Mouse (Mus musculus) adrenal gland, adult (tissue): ENCODE data around the gene Rnf26.

Experiments
- DNase-seq, 2 experiments: peaks; one replicate each; pipeline ENCODE4 v3.0.0; 2022 to 2023; ENCODE audit warnings: low spot score in 1 of 2; ENCODE audit not compliant: inconsistent age in 2 of 2

Gene Rnf26

GRCm38 (mm10) chr9:44075996-44076763, 37.1 kb downstream of the Rnf26 start:
- peak in 1 of 2 experiments; percentile 43 for DNase-seq

DNA sequence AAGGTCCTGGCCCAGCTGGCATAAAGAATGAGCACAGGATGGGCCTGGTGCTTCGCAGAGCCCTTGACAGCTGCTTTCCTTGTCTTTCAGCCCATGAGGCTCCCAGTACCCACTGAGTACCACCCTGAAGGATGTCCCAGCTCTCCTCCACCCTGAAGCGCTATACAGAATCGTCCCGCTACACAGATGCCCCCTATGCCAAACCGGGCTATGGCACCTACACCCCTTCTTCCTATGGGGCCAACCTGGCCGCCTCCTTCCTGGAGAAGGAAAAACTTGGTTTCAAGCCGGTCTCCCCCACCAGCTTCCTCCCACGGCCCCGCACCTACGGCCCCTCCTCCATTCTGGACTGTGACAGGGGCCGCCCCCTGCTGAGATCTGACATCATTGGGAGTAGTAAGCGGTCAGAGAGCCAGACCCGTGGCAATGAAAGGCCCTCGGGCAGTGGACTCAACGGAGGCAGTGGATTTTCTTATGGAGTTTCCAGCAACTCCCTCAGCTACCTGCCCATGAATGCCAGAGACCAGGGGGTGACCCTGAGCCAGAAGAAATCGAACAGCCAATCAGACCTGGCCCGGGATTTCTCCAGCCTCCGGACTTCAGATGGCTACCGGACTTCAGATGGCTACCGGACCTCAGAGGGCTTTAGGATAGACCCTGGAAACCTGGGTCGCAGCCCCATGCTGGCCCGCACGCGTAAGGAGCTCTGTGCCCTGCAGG, 37.9 kb downstream of the Rnf26 start:
- peak in 1 of 2 experiments; percentile 41 for DNase-seq

GRCm38 (mm10) chr9:44074395-44075275, 38.7 kb downstream of the Rnf26 start:
- DNase-seq: peak; percentile 60 to 80

DNA sequence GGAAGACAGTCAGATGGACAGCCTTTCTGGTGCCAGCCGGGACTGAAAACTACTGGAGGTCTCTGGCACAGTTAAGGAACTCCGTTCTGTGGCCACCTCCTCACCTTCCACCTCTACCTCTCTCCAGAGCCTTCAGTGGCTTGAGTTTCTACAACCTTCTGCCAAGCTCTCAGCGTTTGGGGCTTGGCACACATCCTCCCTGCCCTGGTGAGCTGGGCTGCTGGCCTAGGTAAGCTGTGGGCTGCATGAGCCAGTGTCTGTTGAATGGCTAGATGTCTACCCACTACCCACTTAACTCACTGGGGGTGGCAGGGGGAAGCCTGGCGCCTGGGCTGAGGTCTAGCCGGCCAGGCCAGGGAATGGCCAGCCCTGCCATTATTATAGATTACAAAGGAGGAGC, 40.2 kb downstream of the Rnf26 start:
- DNase-seq: peak in 1 of 2 experiments; percentile 47

DNA sequence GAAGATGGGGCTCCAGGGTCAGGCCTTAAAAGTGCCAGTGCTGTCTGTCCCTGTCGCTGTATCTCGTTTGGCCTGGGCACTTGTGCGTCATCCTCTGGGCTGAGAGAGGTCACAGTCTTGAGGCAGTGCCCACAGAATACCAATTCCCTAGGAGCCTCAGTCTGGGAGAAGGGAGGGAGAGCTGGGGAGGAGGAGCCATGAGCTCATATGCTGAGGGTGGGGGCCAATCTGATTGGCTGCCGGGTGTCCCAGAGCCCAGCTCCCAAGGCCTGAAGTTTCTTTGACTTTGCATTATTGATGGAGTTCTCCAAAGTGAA, 40.8 kb downstream of the Rnf26 start:
- peak; percentile 92 to 94 for DNase-seq

DNA sequence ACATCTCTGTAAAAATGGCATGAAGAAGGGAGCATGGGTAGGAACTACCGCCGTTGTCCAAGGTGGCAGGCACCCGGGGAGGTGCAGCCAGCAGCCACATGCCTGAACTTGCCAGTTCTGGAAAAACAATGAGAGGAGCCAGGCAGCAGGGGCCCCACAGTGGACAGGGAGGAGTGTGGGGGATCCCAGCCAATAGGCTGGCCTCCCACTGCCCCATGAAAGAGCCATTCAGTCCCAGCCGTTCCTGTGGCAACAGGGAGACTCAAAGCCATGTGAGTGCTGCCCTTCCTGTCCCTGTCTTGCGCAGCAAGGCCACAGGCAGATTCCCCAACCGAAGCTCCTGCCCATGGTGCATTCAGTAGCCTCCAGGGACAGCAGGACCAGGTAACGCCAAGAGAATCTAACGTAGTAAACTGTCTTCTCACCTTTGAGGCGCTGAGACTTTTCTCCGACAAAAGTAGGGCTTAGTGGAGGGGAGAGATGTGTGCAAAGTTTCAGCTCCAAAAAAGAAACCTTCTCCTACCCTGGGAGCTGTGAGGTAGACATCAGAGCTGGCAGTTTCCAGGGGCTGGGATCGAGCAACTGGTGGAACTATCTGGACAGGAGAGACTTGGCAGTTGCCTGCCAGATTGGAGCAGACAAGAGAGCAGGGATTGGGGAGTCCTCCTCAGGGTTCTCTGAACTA, 41.3 kb downstream of the Rnf26 start:
- peak; percentile 71 to 87 for DNase-seq

GRCm38 (mm10) chr9:44070844-44071231, 42.5 kb downstream of the Rnf26 start:
- DNase-seq: peak in 1 of 2 experiments; percentile 54

DNA sequence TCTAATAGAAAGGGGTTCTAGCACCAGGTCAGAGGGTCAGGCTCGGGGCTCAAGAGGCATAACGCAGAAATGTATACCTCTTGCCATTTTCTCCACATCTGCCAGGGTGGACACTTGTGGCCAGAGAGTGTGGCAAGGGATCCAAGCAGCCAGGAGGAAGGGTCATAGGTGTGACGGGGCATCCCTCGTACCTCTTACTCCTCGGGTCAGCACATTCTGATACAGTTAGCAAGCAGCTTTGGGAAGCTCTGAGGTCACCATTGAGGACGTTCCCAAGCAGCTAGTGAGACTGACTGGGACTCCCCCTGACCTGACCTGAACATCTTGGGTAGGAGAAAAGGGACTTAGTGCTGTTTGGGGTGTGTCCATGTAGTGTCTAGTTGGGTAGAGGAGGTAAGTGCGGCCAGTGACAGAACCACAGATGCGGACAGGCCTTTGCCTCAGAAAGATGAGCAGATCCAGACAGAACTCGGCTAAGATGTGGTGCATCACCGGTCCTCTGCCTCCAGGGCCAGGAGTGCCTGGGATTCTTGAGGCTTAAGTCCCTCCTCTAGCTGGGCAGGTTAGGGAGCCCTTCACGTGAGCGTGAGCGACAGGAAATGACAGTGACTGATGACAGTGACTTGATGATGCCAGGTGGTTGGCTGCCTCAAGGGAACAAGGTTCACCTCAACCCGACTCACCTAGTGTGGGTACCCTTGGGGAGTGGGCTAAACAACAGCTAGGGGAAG, 43.0 kb downstream of the Rnf26 start:
- peak in 1 of 2 experiments; percentile 45 for DNase-seq

DNA sequence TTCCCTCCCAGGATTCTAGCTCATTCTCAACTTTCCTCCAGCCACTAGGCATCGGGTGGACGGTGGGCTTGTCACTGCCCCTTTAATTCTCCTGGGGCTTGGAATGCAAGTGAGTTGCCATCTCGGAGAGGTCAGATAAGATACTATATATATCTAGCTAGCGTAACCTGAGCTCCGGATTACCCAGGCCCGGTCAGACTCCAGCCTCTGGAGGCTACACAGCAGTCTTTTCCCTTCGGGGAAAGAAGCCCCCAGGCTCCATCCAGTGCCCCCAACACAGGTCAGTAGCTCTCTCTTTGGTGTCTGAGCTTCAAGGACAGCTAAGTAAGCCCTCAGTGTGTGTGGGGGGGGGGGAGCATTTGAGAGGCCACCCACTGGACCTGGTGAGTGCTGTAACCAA, 44.1 kb downstream of the Rnf26 start:
- peak in 1 of 2 experiments; percentile 46 for DNase-seq

DNA sequence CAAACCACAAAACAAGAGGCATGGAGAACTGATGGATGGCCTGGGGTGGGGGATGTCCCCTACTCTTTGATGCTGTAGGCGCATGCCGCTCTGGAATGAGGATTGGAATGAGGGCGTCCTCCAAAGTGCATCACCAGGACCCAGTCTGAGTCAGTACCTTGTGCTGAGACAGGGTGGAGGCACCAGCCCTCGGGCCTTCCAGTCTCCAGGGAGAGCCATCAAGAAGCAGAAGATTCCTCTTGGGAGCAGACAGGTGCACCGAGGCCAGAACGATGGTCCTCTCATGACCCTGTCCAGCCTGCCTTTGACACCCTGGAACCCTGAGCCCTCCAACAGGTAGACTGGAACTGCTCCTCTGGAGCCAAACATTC, 45.4 kb downstream of the Rnf26 start:
- peak; percentile 65 to 70 for DNase-seq

DNA sequence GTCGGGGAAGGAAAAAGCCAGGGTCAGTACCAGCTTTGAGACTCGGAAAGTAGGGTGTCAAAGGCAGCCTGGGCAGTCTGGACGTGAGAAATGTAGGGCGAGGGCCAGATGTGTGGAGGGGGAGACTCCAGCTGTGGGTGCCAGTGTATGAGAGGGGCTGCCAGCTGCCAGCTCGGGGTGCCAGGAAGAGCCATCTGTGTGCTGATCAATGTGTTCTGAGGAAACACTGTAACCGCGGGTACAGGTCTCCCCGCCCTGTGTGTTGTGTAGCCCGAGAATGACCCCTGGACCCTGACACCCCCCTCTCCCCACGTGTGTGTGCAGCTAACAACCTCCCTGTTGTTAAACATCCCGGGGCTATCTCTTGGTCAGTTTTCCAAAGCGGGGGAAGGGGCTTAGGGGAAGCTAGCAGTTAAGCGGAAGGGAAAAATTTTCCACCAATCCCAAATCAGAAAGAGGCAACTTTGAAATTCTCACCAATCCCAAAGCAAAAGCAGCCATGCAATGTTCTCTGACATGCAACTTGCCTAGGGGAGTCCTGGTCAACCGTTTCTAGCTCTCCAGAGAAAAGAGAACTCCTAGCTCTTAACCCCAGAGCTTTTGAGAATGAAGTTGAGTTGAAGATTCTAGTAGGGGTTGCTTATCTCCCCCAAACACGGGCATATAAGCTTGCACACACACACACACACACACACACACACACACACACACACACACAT, 45.9 kb downstream of the Rnf26 start:
- DNase-seq: peak in 1 of 2 experiments; percentile 75

- peak; percentile 100 for DNase-seq
Measured at GRCm38 (mm10) chr9:44066785-44067225, 46.5 kb downstream of the Rnf26 start, which contains the start of gene Usp2. Usp2 (plus strand) TSS chr9:44067021.

GRCm38 (mm10) chr9:44065177-44065576, 48.1 kb downstream of the Rnf26 start:
- DNase-seq: no peak

DNA sequence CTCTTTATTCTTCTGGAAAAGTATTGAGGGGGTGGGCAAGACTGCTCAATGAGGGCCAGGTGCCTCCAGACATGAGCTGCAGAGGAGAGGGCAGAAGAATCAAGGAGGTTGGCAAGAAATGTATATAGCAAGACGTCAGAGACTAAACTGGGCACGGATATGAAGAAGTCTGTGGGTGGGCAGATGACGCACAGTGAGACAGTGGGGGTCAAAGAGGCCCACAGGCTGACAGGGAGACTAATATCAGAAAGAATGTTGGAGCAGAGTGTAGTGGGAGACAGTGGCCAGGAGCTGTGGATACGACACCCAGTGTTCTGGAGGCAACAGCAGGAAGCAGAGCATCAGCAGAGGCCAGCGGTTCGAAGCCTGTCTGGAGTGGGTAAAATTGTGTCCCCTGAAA, 54.7 kb downstream of the Rnf26 start:
- DNase-seq: no peak

GRCm38 (mm10) chr9:44053936-44054335, 59.4 kb downstream of the Rnf26 start:
- DNase-seq: no peak

DNA sequence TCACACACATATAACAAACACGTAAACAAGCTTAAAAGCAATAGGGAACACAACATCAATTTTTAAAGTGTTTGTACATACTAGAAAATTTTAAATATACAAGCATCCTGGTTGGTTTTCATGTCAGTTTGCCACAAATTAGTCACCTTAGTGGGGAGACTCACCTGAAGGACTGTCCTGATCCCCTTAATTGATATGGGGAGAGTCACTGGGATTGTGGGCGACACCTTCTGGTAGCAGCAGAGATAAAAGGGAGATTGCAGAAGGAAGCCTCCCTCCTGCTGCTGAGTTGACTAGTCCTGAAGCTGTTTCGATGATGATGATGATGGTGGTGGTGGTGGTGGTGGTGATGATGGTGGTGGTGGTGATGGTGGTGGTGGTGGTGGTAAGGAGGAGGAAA, 60.5 kb downstream of the Rnf26 start:
- no peak for DNase-seq

GRCm38 (mm10) chr9:44049381-44050165, 63.7 kb downstream of the Rnf26 start:
- peak in 1 of 2 experiments; percentile 93 for DNase-seq

DNA sequence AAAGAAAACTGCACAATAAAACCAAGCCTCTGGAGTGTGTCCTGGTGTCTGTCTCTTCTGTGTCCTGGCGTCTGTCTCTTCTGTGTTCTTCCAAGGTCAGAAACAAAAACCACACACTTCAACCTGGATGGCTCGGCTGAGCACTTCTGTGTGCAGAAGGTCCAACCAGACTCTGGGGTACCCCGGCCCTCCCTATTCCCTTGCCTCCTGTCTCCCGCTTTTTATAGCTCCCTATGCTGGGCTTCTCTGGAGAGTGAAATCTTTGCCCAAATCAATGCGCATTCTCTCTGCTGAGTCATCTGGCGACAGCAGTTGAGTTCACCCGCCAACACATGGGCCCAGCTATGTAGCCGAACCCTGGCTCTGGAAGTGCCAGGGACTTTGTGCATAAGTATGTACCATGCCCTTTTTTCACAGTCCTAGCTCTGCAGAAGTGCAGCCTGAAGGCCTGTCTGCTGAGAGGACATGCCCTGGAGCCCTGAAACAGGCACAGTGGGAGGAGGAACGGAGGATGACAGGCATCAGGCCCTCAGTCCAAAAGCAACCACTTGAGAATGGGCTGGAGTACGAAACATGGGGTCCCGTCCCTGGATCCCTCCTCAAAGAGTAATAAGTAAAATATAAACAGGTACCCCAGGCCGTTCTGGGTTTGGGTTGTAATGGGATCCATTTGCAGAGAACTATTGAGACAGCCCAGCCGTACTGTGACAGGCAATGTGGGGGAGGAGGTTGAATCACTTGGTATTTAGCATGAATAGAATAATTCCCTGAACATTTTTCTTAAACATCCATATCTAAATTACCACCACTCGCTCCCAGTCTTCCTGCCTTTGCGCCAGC, 64.6 kb downstream of the Rnf26 start:
- peak; percentile 93 to 99 for DNase-seq
